Mouse (Mus musculus) G1E (cell line): ENCODE measurements around the gene Ccdc12.

Experiments used
- CTCF ChIP-seq: IDR thresholded peaks from 2 replicates; pipeline ENCODE4 v1.5.1; 2012; ENCODE audit warnings: low read depth, low read length, inconsistent platforms, mixed read lengths
- GATA2 ChIP-seq: IDR thresholded peaks from 2 replicates; pipeline ENCODE4 v1.6.1; 2012; ENCODE audit warnings: low read depth, low read length, inconsistent platforms, borderline replicate concordance

GRCm38 (mm10) chr9:110638611-110639021 is 17.7 kb upstream of the Ccdc12 start:
- no peak for TF ChIP-seq GATA2
- no peak for TF ChIP-seq CTCF
